Mouse (Mus musculus) retina, adult 2 months (tissue): Measurements from ENCODE around the gene Bmp6.

ENCODE experiments used
- DNase-seq: peaks from one replicate; pipeline ENCODE4 v3.0.0-alpha.2; 2012; ENCODE audit warnings: low read depth, low spot score

Gene Bmp6

DNA sequence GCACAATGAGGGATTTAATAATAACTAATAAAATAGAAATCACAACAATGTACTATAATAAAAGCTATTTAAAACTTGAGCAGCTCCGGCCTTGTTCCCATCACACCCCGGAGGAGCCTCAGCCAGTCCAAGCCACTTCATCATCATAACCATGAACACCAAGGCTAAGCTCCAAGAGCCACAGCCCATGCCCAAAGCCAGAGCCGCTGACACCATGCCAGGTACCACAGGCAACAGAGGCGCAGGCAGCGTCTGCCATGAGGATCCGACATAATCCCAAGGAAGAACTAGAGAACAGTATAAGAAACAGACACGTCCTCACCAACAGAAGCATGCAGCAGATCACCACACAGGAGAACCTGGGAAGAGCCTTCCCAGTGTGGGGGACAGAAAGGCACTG lies 169.0 kb downstream of the Bmp6 start:
- no peak for DNase-seq

DNA sequence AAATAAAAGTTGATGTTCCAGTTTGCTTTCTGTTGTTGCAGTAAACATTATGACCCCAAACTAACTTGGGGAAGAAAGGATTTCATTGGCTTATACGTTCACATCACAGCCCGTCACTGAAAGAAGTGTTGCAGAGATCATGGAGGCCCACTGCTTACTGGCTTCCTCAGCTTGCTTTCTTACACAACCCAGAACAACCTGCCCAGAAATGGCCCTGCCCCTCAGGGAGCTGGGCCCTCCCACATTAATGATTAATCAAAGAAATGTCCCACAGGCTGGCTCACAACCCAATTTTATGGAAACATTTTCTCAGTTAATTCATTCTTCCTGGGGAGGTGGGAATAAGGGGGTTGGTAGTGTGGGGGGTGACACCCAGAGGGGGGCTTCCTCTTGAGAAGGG lies 170.5 kb downstream of the Bmp6 start:
- DNase-seq, result no peak

DNA sequence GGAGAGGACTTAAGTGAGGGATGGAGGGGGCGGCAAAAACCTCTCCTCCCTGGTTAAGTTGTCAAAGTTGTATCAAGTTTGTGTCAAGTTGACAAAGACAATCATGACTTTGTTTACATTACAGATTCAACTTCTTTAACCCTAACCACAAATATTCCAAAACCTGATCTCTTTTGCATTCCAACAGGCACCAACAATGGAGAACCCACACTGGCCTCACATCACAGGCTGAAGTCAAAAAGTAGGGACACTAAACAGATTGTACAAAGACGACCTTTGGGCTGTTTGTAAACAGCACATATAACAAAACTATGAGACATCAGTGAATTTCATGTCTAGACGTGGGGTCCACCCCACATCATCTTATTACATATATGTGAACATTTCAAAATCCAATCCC lies 170.9 kb downstream of the Bmp6 start:
- DNase-seq, result no peak

DNA sequence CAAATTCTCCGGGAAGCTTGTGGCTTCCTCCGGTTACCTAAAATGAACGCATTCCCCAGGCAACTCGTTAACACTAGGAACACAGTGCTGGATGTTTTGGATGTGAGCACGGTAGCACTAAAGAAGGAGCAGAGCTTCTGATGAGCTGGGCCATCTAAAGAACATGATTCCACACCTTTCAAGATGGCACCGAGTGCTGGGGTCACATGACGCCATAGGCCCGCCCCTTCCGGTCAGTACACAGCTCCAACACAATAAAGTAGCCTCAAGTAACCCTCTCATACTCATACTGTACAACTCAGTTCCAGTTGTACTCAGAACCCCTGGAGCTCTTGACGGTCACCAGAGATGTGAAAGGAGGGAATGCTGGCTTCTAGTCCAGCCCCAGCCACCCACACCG lies 171.7 kb downstream of the Bmp6 start:
- DNase-seq, result no peak

DNA sequence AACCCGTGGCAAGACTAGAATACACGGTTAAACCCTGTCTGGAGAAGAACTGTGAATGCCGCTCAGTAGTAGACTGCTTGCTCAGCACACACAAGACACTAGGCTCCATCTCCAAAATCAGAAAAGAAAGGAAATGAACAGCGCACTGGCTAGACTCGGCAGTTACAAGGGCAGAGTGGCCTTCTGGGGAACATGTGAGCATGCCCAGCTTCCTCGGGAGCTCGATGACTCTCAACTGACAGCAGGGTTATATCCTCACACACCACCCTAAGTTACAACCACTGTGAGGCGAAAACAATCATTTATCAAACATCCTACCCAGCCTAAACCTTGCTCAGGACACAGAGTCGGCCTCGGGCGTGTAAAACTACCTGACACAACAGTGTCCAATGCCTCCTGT lies 175.4 kb downstream of the Bmp6 start:
- no peak for DNase-seq

DNA sequence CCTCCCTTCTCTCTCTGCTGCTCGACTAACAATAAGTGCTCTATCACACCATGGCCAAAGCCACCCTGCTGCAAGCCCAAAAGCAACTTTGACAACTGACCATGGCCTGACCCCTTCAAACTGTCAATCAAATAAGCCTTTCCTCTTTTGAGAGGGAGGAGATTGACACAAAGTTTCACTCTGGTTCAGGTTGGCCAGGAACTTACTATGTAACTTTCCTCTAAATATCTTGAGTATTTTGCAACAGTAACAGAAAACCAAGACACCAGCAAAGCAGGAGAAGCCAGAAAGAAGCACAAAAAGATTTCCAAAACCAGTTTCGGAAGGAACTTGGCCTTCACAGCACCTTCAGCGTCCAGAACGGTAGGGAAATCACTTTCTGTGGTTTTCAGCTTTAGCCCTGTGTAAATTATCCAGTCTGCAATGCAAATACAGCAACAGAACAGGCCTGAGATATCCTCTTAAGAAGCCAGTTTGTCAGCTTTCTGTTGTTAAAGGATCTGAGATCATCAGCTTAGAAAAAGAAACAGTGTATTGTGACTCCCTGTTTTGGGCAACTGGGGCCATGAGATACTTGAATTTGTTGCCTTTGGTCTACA lies 177.2 kb downstream of the Bmp6 start:
- no peak for DNase-seq

DNA sequence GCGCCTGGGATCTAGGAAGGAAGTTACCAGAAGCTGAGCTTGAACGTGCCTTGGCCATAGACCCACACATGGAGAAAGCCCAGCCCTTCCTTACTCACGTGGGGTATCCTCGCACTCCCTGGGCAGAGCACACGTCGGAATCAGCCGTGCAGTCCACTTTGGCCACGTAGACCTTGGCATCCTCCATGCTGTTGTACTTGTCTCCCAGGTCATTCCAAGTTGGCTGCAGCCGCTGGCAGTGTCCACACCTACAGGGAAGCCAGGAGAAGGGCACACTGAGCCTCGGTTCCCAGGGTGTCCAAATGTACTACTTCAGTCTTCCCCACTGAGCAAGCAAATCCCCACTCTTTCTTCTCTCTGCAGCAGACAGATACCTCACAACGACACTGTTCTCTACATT lies 178.3 kb downstream of the Bmp6 start:
- DNase-seq, result no peak

DNA sequence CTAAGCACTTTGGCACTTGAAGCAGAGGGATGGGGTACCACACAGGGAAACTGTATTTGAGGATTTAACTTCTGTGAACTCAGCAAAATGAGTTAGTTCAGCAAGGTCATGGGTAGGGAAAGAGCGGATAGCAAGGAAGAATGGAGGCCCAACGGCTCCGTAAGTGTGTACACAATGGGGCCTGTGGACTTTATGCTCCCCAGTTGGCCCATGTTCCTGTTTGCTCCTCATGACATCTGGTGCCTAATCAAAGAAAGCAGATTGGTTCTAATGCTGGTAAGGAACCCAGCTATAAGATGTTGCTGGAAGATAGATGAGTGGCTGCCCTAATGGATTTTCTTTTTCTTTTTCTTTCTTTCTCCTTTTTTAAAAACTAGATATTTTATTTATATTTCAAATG lies 180.4 kb downstream of the Bmp6 start:
- no peak for DNase-seq

DNA sequence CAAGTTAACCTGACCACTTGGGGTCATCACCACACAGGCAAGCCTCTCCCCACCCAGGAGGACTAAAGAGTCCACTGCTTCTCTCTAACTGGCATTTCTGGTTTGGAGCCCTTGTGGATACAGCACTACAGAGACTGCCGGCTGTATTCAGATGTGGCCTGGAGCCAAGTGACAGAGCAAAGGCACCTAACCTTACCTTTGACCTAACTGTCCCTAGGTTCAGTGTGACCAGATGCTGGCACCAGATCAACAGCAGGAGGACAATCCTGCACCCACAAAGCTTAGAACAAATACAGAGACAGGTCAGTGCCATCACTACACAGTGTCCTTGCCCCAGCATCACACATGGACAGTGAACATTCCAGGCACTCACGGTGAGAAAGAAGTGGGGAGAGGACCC lies 181.2 kb downstream of the Bmp6 start:
- DNase-seq, result no peak

DNA sequence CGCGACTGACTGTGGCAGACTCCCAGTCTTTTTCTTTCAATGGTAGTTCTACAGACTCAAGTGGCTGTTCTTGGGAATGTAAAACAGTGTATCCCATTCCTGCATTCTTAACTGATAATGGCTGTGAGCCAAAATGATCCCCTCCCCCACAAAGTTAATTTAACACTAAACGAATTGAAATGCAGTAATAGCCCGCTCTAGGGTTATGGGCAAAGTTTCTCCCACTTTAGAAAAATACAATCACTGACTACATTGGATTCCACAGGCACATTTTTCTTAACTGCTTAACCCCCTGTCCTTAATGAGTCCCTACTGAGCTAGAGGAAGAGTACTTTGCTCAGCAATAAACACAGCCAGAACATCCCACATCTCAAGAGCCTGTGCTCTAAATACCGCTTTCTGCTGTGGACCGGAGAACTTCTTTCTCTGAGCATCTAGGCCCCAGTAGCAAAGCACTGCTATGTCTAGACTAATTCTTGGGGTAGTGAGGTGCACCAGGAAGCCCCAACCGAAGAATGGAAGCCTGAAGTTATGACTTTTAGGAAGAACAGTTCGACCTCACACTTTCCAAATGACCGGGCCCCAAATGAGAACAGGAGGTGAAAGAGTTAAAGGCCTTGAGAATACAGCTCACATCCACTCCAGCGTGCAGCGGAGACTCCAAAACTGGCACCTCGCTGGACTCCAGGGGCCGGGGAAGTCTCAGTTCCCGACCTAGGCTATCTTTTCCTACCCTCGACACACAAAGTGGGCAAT lies 182.3 kb downstream of the Bmp6 start:
- no peak for DNase-seq

DNA sequence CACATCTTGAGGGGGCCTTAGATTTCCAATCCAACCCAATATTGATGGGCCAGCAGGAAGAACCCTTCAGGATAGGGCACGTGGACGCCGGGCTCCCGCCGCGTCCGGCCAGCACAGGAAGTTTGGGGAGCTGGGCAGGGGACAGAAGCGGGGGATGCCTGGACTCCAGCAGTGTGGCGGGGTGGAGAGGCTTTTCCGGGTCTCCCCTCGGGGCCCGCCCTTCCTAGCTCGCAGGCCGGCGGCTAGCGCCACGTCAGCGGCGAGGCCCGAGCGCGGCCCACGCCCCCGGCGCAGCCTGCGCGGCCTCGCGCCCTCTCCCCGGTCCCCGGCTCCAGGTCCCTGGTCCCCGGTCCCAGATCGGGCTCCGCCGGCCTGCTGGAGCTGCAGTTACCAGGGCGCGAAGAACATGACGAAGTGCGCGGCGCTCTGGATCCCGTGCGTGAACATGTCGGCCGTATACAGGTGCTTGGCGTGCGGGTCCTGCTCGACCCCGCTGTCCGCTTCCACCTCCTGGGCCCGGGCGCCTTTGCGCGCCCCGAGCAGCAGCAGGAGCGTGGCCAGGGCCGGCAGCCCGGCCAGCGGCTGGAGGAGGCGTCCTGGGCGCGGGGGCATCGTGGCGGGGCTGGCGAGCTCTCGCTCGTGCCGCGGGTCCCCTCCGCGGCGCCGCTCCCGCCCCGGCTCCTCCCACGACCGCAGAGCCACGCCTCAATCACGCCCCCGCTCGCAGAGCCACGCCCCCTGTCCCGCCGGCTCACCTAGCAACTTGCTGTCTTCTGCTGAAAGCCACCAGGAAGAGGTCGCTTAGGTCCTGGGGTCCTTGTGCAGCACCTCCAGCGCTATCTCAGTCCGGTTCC lies 183.1 kb downstream of the Bmp6 start:
- DNase-seq, result peak; percentile 54

DNA sequence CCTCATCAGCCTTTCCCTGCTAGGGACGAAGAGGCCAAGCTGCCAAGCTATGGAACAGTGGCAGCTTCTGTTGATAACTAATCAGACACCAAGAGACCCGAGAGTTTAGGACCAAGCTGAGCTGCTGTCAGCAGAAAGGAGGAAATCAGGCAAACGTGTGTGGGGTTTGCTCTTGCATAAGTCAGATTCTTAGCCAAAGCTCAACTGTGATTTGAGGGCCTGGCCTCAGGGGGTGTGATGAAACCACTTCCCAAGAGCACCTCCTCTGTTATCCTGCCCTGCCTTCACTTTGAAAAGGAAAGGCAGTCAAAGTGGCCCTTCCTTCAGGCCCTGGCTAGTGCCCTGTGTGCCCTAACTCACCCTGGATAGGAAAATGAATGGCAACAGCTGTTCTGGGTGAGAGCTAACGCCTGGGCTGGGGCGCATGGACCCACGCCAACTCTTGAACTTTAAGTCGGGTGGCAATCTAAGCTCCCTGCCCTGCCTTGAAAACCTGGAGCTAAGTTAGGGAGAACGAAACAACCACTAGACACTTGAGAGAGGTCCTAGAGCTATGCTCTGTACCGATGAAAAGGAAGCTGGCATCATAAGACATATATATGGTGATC lies 183.9 kb downstream of the Bmp6 start, which contains the start of gene Txndc5:
Gene Txndc5 (minus strand): TSS at position 138 of the 608 bp plus-strand sequence.
- DNase-seq, result no peak

DNA sequence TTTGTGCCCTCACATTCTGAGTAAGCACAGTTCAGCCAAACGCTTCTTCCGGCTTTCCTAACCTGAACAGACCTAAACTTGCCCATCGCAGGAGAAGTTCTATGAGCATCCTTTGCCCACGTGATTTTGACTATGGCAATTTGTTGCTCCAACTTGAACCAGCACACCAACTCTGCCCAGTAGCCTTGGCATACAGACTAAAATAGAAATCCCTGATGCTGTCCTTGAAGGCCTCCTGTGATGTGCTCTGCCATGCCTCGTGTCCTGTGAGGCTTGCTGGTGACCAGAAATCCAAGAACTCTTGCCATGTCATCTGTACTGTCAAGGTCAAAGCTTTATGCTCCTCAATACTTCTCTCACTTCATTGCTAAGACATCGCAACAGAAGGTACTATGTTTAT lies 184.7 kb downstream of the Bmp6 start:
- no peak for DNase-seq

DNA sequence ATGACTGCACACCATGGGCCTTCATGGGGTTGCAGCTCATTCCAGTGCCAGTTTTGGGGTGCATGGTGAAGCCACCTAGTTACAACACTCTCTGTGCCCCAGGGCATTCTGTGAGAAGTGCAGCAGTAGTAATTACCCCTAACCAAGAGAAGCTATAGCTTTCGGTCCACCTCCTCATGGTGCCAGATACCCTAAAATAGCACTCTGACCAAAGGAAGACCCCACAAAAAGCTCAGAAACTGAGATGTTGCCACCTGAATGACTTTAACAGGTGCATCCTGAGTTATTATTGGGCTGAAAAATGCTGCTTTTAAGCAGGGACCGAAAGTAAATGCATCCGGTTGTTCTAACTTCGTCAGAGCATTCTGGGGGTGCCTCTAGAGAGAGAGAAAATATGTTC lies 186.6 kb downstream of the Bmp6 start:
- DNase-seq, result no peak

DNA sequence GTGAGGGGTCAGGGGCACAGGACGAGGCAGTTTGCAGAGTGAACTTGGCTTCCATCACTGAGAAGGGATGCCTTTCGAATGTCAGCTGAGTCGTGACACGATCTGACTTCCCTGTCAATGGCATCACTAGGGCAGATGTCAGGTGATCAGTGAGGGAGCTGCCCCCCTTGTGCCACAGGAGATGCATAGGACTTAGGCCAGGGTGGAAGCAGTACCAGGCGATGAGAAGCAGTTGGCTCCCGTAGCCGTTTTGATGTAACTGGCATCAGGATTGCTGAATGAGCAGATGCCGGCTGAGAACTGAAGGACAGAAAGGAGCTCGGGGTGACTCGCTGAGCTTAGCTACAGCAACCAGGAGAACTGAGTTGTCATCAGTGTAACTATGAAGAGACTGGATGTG lies 188.6 kb downstream of the Bmp6 start:
- no peak for DNase-seq

DNA sequence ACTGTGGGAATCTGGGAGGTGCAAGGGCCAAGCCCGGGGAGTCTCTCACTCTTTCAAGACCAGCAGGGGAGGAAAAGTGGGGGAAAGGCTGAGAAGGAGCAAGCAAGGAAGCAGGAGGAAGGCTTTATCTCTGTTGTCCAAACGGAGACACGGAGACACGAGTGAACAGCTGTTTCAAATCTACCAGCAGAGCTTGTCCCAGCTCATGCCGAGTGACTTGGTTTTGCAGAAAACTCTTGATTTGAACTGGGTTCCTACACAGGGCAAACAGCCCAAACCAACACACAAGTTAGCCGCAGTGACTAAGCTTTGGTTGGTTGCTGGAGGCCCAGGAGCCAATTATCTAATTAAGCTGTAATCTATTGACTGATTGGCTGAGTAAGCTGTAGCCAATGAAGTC lies 189.1 kb downstream of the Bmp6 start:
- no peak for DNase-seq

DNA sequence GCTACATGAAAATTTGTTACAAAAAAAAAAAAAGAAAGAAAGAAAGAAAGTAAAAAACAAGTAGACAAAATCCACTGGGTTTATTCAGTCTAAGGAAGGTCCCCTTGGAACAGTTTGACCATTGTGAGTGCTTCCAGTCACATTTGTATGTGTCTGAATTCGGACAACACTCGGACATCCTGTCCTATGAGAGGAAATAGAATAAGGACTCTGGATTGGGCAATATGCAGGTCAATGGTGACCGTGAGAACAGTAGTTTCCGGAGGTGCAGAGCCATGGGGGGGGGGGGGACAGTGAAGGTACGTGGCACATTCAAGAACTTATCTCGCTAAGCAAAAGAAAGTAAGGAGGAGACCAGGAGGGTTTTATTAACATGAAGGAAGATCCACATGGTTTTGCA lies 189.8 kb downstream of the Bmp6 start:
- DNase-seq, result no peak

DNA sequence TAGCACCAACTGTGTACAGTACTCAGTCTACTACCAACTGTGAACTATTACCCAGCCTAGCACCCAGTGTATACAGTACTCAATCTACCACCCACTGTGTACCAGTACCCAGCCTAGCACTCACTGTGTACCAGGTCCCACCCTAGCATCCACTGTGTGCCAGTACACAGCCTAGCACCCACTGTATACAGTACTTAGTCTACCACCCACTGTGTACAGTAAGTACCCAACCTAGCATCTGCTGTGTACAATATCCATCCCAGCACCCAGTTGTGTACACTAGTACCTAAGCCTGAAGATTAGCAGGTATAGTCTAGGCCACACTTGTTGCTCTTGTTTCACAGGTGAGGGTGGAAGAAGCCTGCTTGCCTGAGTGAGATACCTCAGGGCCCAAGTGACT lies 192.6 kb downstream of the Bmp6 start:
- DNase-seq, result no peak

DNA sequence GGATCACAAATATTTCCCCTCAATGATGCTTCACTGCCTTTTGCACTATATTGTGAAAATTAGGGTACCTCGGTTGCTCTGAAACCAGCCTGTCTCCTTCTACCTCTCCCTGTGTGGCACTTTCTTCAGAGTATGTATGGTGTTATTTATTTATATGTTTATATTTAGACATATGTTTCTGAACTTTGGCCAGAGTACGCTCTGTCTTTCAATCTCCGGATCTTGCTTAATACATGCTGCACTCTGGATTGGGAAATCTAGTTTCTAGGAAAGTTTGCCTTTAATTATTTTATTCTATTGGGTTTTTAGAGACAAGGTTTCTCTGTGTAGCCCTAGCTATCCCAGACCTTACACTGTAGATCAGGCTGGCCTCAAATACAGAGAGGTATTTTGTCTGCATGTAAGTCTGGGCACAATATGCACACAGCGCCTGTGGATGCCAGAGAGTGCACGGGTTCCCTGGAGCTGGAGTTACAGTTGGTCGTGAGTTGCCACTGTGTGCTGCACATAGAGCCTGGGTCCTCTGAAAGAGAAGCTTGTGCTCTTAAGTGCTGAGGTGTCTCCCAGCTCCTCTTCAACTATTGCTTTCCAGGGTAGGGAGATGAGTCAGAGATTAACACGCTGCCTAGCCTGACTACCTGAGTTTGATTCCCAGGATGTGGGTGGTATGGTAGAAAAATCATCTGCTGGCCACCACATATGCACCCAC lies 194.4 kb downstream of the Bmp6 start:
- no peak for DNase-seq

DNA sequence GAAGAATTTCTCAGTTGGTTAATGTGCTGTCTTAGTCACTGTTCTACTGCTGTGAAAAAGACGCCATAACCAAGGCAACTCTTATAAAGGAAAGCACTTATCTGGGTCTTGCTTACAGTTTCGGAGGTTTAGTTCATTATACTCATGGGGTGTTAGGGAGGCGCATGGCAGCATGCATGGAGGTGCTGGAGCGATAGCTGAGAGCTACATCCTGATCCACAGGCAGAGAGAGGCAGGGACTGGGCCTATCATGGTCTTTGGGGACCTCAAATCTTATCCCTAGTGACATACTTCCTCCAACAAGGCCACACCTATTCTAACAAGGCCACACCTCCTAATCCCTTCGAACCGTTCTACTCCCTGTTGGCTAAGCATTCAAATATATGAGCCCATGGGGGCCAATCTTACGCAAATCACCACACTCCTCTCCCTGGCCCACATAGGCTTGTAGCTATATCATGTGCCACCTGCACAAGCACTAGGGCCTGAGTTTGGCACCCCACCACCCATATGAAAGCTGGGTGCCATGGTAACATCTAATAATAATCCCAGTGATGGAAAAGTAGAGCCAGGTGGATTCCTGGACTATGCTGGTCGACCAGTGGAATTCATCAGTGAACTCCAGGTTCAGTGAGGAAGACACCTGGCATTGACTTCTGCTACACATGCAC lies 198.7 kb downstream of the Bmp6 start:
- DNase-seq, result no peak
